Mouse (Mus musculus): ENCODE measurements around the gene Dpp7. TPM values are rescaled to one million over a fixed set of nuclear protein-coding genes. Genes with fewer than 3 reads are reported as not detected.

Dpp7 gene
- 61.1 and 76.0 TPM in 2 replicates for polyA plus RNA-seq (2012; rRNA removed; ENCODE audit: low replicate concordance)

GRCm38 (mm10) chr2:25356208-25357079 is at the start of gene Dpp7:
Dpp7 (minus strand) TSS chr2:25356359.

GRCm38 (mm10) chr2:25399051-25399450 is 42.9 kb upstream of the Dpp7 start, which contains the start of gene Npdc1:
Npdc1 (plus strand) TSS chr2:25399351.

GRCm38 (mm10) chr2:25395721-25396596 is 39.8 kb upstream of the Dpp7 start, which contains the start of gene Entpd2:
Entpd2 (plus strand) TSS chr2:25395874.

GRCm38 (mm10) chr2:25371764-25372643 is 15.8 kb upstream of the Dpp7 start, which contains the start of gene Sapcd2:
Sapcd2 (plus strand) TSS chr2:25372321.

GRCm38 (mm10) chr2:25365091-25365761 is 9.1 kb upstream of the Dpp7 start, which contains the start of gene Uap1l1:
Uap1l1 (minus strand) TSS chr2:25365682.

GRCm38 (mm10) chr2:25332286-25333160 is 23.6 kb downstream of the Dpp7 start, which contains the start of gene Man1b1:
Man1b1 (plus strand) TSS chr2:25332338.

GRCm38 (mm10) chr2:25318971-25319773 is 37.0 kb downstream of the Dpp7 start, which contains the start of gene Grin1:
Grin1 (minus strand) TSS chr2:25319187.

Other genes with a start within 250 kb of the Dpp7 start
- gene Nrarp, start 175.6 kb downstream of the Dpp7 start, polyA plus RNA-seq (2012; rRNA removed; ENCODE audit: low replicate concordance), result 16.7 and 31.4 TPM in 2 replicates
- gene Tor4a, start 159.5 kb downstream of the Dpp7 start, polyA plus RNA-seq (2012; rRNA removed; ENCODE audit: low replicate concordance), result 17.9 and 43.8 TPM in 2 replicates
- gene Nelfb, start 144.9 kb downstream of the Dpp7 start, polyA plus RNA-seq (2012; rRNA removed; ENCODE audit: low replicate concordance), result 75.1 and 111 TPM in 2 replicates
- gene Stpg3, start 141.7 kb downstream of the Dpp7 start, polyA plus RNA-seq (2012; rRNA removed; ENCODE audit: low replicate concordance), result not detected in 2 replicates
- 0.10 and 0.34 TPM in 2 replicates for gene Fam166a, start 137.6 kb downstream of the Dpp7 start, polyA plus RNA-seq (2012; rRNA removed; ENCODE audit: low replicate concordance)
- 485 and 490 TPM in 2 replicates for gene Tubb4b, start 131.7 kb downstream of the Dpp7 start, polyA plus RNA-seq (2012; rRNA removed; ENCODE audit: low replicate concordance)
- not detected in 2 replicates for gene Slc34a3, start 122.0 kb downstream of the Dpp7 start, polyA plus RNA-seq (2012; rRNA removed; ENCODE audit: low replicate concordance)
- 0.10 TPM in 1 of 2 replicates, not detected in the other for gene Rnf224, start 119.6 kb downstream of the Dpp7 start, polyA plus RNA-seq (2012; rRNA removed; ENCODE audit: low replicate concordance)
- 1.3 and 10.6 TPM in 2 replicates for gene Rnf208, start 114.1 kb downstream of the Dpp7 start, polyA plus RNA-seq (2012; rRNA removed; ENCODE audit: low replicate concordance)
- gene Cysrt1, start 113.9 kb downstream of the Dpp7 start, polyA plus RNA-seq (2012; rRNA removed; ENCODE audit: low replicate concordance), result 0.68 TPM in 1 of 2 replicates, not detected in the other
- gene AL732309.1, start 109.5 kb downstream of the Dpp7 start, polyA plus RNA-seq (2012; rRNA removed; ENCODE audit: low replicate concordance), result 15.6 and 27.5 TPM in 2 replicates
- gene Tmem203, start 100.9 kb downstream of the Dpp7 start, polyA plus RNA-seq (2012; rRNA removed; ENCODE audit: low replicate concordance), result 57.1 and 66.0 TPM in 2 replicates
- gene Tprn, start 93.7 kb downstream of the Dpp7 start, polyA plus RNA-seq (2012; rRNA removed; ENCODE audit: low replicate concordance), result 11.4 and 33.2 TPM in 2 replicates
- gene Ssna1, start 83.9 kb downstream of the Dpp7 start, polyA plus RNA-seq (2012; rRNA removed; ENCODE audit: low replicate concordance), result 49.0 and 70.1 TPM in 2 replicates
- gene Anapc2, start 83.9 kb downstream of the Dpp7 start, polyA plus RNA-seq (2012; rRNA removed; ENCODE audit: low replicate concordance), result 155 and 178 TPM in 2 replicates
- not detected in 2 replicates for gene Tmem210, start 68.2 kb downstream of the Dpp7 start, polyA plus RNA-seq (2012; rRNA removed; ENCODE audit: low replicate concordance)
- 0.13 and 4.6 TPM in 2 replicates for gene Lrrc26, start 66.4 kb downstream of the Dpp7 start, polyA plus RNA-seq (2012; rRNA removed; ENCODE audit: low replicate concordance)
- 0.09 and 0.18 TPM in 2 replicates for gene Grin1, start 37.2 kb downstream of the Dpp7 start, polyA plus RNA-seq (2012; rRNA removed; ENCODE audit: low replicate concordance)
- 16.3 and 40.9 TPM in 2 replicates for gene Man1b1, start 24.0 kb downstream of the Dpp7 start, polyA plus RNA-seq (2012; rRNA removed; ENCODE audit: low replicate concordance)
- gene Uap1l1, start 9.3 kb upstream of the Dpp7 start, polyA plus RNA-seq (2012; rRNA removed; ENCODE audit: low replicate concordance), result 24.0 and 65.2 TPM in 2 replicates
- 0.57 and 7.9 TPM in 2 replicates for gene Sapcd2, start 16.0 kb upstream of the Dpp7 start, polyA plus RNA-seq (2012; rRNA removed; ENCODE audit: low replicate concordance)
- gene Entpd2, start 39.5 kb upstream of the Dpp7 start, polyA plus RNA-seq (2012; rRNA removed; ENCODE audit: low replicate concordance), result 78.1 and 108 TPM in 2 replicates
- 272 and 300 TPM in 2 replicates for gene Npdc1, start 43.0 kb upstream of the Dpp7 start, polyA plus RNA-seq (2012; rRNA removed; ENCODE audit: low replicate concordance)
- gene Fut7, start 66.9 kb upstream of the Dpp7 start, polyA plus RNA-seq (2012; rRNA removed; ENCODE audit: low replicate concordance), result 0.62 and 0.96 TPM in 2 replicates
- gene Abca2, start 72.3 kb upstream of the Dpp7 start, polyA plus RNA-seq (2012; rRNA removed; ENCODE audit: low replicate concordance), result 41.7 and 62.8 TPM in 2 replicates
- 1.8 and 3.2 TPM in 2 replicates for gene Clic3, start 100.5 kb upstream of the Dpp7 start, polyA plus RNA-seq (2012; rRNA removed; ENCODE audit: low replicate concordance)
- gene Paxx, start 104.7 kb upstream of the Dpp7 start, polyA plus RNA-seq (2012; rRNA removed; ENCODE audit: low replicate concordance), result 79.2 and 84.7 TPM in 2 replicates
- gene Ptgds, start 113.7 kb upstream of the Dpp7 start, polyA plus RNA-seq (2012; rRNA removed; ENCODE audit: low replicate concordance), result 1.2 and 6.5 TPM in 2 replicates
- 0.33 TPM in 1 of 2 replicates, not detected in the other for gene Lcn12, start 137.6 kb upstream of the Dpp7 start, polyA plus RNA-seq (2012; rRNA removed; ENCODE audit: low replicate concordance)
- 27.6 and 47.3 TPM in 2 replicates for gene Fbxw5, start 144.4 kb upstream of the Dpp7 start, polyA plus RNA-seq (2012; rRNA removed; ENCODE audit: low replicate concordance)
- 5.9 and 7.9 TPM in 2 replicates for gene C8g, start 145.4 kb upstream of the Dpp7 start, polyA plus RNA-seq (2012; rRNA removed; ENCODE audit: low replicate concordance)
- 13.9 and 22.5 TPM in 2 replicates for gene Traf2, start 190.6 kb upstream of the Dpp7 start, polyA plus RNA-seq (2012; rRNA removed; ENCODE audit: low replicate concordance)
- gene Edf1, start 201.5 kb upstream of the Dpp7 start, polyA plus RNA-seq (2012; rRNA removed; ENCODE audit: low replicate concordance), result 127 and 142 TPM in 2 replicates
- gene Mamdc4, start 218.5 kb upstream of the Dpp7 start, polyA plus RNA-seq (2012; rRNA removed; ENCODE audit: low replicate concordance), result 1.8 and 5.5 TPM in 2 replicates
- gene Phpt1, start 218.9 kb upstream of the Dpp7 start, polyA plus RNA-seq (2012; rRNA removed; ENCODE audit: low replicate concordance), result 48.6 and 87.4 TPM in 2 replicates
- 0.37 and 2.6 TPM in 2 replicates for gene Ajm1, start 225.4 kb upstream of the Dpp7 start, polyA plus RNA-seq (2012; rRNA removed; ENCODE audit: low replicate concordance)

Measured in subcutaneous adipose tissue, adult 2 months (tissue).